Mouse (Mus musculus): ENCODE measurements around the gene Asf1b. TPM values are rescaled to one million over a fixed set of nuclear protein-coding genes. Genes with fewer than 3 reads are reported as not detected.
"Not testable (repeated sequence)": the region's sequence is repeated elsewhere in the genome, so short reads cannot be mapped to it uniquely, and the experiment has no call there.

Gene Asf1b
- polyA plus RNA-seq, 1 experiment from 2014 or later: 24.1 TPM

GRCm38 (mm10) chr8:84003612-84004246, 48.4 kb downstream of the Asf1b start:
- in situ Hi-C loops (cut with MboI; ENCODE audit: low pct_unique_long_range_greater_than_20kb): loop anchor here (10.0 to 25.0 kb wide), 2 partner anchors 171 to 659 kb away; partner anchors contain the start of gene Ier2
- no peaks in the 10 kb centered on the region for H3K27me3 ChIP-seq
- ChIA-PET CTCF (no interaction called here), POLR2A (interaction anchor here (1.2 kb wide), 1 partner anchor 18 kb away, joined by 3 read pairs; the partner anchor contains the start of gene Palm3)
- no peak for TF ChIP-seq CTCF (IDR thresholded peaks at IDR 0.05)
- ATAC-seq (no peak), DNase-seq (ENCODE audit: low read depth, low spot score) (no peak)

- ChIA-PET CTCF (no interaction called here), POLR2A (interaction anchor here (0.7 to 1.2 kb wide), 2 partner anchors 17 to 121 kb away, joined by 3 read pairs; partner anchors contain the start of genes Palm3 and Podnl1)
- no peak for TF ChIP-seq CTCF (IDR thresholded peaks at IDR 0.05)
- in situ Hi-C loops (cut with MboI; ENCODE audit: low pct_unique_long_range_greater_than_20kb): loop anchor here (10.0 to 25.0 kb wide), 2 partner anchors 170 to 658 kb away; partner anchors contain the start of gene Ier2
- no peaks in the 10 kb centered on the region for H3K27me3 ChIP-seq
- DNase-seq (ENCODE audit: low read depth, low spot score): peak; percentile 85
- peak; percentile 70 for ATAC-seq
Measured at GRCm38 (mm10) chr8:84004533-84005201, 49.4 kb downstream of the Asf1b start.

- in situ Hi-C loops (cut with MboI; ENCODE audit: low pct_unique_long_range_greater_than_20kb): loop anchor here (10.0 to 25.0 kb wide), 2 partner anchors 169 to 657 kb away; partner anchors contain the start of gene Ier2
- ATAC-seq; DNase-seq (ENCODE audit: low read depth, low spot score); H3K27me3 ChIP-seq; CTCF ChIA-PET: not testable (repeated sequence)
- POLR2A ChIA-PET: interaction anchor here (0.7 kb wide), 1 partner anchor 120 kb away, joined by 3 read pairs; the partner anchor contains the start of gene Podnl1
Measured at GRCm38 (mm10) chr8:84005502-84005901, 50.2 kb downstream of the Asf1b start.

DNA sequence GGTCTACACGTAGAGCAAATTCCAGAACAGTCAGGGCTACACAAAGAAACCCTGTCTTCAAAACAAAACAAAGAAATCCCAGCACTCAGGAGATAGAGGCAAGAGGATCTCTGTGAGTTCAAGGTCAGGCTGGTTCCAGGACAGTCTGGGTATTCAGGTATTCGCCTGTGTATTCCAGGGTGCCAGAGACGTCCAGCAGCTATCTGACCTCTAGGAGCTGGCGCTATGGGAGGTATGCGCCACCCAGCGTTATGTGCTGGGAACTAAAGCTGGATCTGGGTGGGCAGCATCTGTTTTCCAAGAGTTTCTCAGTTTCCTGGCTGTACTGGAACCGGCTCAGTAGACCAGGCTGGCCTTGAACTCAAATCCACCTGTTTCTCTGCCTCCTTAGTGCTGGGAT, 53.1 kb downstream of the Asf1b start:
- ATAC-seq (no peak), DNase-seq (ENCODE audit: low read depth, low spot score) (no peak)
- CTCF ChIA-PET: interaction anchor here (0.7 to 2.1 kb wide), 4 partner anchors 9 to 29 kb away, joined by 3 to 6 read pairs (median 3); no protein-coding TSS in a partner anchor
- POLR2A ChIA-PET: interaction anchor here (0.5 to 0.7 kb wide), 2 partner anchors 15 to 22 kb away, joined by 3 read pairs; no protein-coding TSS in a partner anchor
- H3K27me3 ChIP-seq: no peaks in the 10 kb centered on the region
- in situ Hi-C loops (cut with MboI; ENCODE audit: low pct_unique_long_range_greater_than_20kb): loop anchor here (10.0 to 25.0 kb wide), 2 partner anchors 166 to 654 kb away; partner anchors contain the start of gene Ier2
- TF ChIP-seq CTCF (IDR thresholded peaks at IDR 0.05): no peak

DNA sequence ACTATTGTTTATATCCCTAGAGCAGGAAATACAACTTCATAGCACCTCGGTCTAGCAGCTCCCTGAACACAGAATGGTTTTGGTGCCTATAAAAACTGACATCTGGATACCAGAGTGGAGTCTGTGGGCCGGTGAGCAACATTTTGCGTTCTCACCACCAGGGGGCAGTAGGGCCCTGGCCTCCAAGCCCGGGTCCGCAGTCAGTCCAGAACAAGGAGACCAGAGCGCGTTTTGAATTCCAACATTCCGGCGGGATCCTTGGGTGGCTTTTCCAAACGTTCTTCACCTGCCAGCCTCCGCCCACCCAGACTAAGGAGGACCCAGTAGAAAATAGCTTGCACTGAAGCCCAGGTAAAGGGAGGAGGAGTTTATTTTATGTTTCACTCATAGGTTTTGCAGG, 54.6 kb downstream of the Asf1b start:
- TF ChIP-seq CTCF (IDR thresholded peaks at IDR 0.05): no peak
- DNase-seq (ENCODE audit: low read depth, low spot score): no peak
- ATAC-seq: peak; percentile 38
- ChIA-PET CTCF (interaction anchor here (1.0 to 2.1 kb wide), 11 partner anchors 10 to 197 kb away, joined by 3 to 6 read pairs (median 4); no protein-coding TSS in a partner anchor), POLR2A (interaction anchor here (0.5 to 2.8 kb wide), 2 partner anchors 12 to 167 kb away, joined by 6 to 8 read pairs; partner anchors contain the start of gene Palm3)
- no peaks in the 10 kb centered on the region for H3K27me3 ChIP-seq
- in situ Hi-C loops (cut with MboI; ENCODE audit: low pct_unique_long_range_greater_than_20kb): loop anchor here (5.0 to 25.0 kb wide), 3 partner anchors 52 to 652 kb away; partner anchors contain the start of gene Ier2

- no peak for TF ChIP-seq CTCF (IDR thresholded peaks at IDR 0.05)
- in situ Hi-C loops (cut with MboI; ENCODE audit: low pct_unique_long_range_greater_than_20kb): loop anchor here (5.0 to 25.0 kb wide), 2 partner anchors 51 to 651 kb away; partner anchors contain the start of gene Ier2
- ChIA-PET POLR2A (interaction anchor here (1.3 to 2.8 kb wide), 2 partner anchors 11 to 17 kb away, joined by 3 to 8 read pairs; partner anchors contain the start of gene Palm3), CTCF (interaction anchor here (1.0 to 2.1 kb wide), 11 partner anchors 9 to 196 kb away, joined by 3 to 6 read pairs (median 4); no protein-coding TSS in a partner anchor)
- no peaks in the 10 kb centered on the region for H3K27me3 ChIP-seq
- DNase-seq (ENCODE audit: low read depth, low spot score) (no peak), ATAC-seq (peak; percentile 66)
Measured at GRCm38 (mm10) chr8:84010625-84011611, 55.6 kb downstream of the Asf1b start.

GRCm38 (mm10) chr8:84011705-84012498, 56.6 kb downstream of the Asf1b start, which contains the start of gene 2210011C24Rik:
Gene 2210011C24Rik (minus strand): TSS chr8:84012171.
- TF ChIP-seq CTCF (IDR thresholded peaks at IDR 0.05): no peak
- in situ Hi-C loops (cut with MboI; ENCODE audit: low pct_unique_long_range_greater_than_20kb): loop anchor here (5.0 to 25.0 kb wide), 2 partner anchors 50 to 650 kb away; partner anchors contain the start of gene Ier2
- DNase-seq (ENCODE audit: low read depth, low spot score) (no peak), ATAC-seq (no peak)
- POLR2A ChIA-PET: interaction anchor here (0.7 to 2.8 kb wide), 4 partner anchors 10 to 38 kb away, joined by 3 to 8 read pairs (median 4); partner anchors contain the start of gene Palm3
- no peaks in the 10 kb centered on the region for H3K27me3 ChIP-seq
- CTCF ChIA-PET: interaction anchor here (1.5 to 2.1 kb wide), 2 partner anchors 12 to 25 kb away, joined by 4 to 6 read pairs; no protein-coding TSS in a partner anchor

DNA sequence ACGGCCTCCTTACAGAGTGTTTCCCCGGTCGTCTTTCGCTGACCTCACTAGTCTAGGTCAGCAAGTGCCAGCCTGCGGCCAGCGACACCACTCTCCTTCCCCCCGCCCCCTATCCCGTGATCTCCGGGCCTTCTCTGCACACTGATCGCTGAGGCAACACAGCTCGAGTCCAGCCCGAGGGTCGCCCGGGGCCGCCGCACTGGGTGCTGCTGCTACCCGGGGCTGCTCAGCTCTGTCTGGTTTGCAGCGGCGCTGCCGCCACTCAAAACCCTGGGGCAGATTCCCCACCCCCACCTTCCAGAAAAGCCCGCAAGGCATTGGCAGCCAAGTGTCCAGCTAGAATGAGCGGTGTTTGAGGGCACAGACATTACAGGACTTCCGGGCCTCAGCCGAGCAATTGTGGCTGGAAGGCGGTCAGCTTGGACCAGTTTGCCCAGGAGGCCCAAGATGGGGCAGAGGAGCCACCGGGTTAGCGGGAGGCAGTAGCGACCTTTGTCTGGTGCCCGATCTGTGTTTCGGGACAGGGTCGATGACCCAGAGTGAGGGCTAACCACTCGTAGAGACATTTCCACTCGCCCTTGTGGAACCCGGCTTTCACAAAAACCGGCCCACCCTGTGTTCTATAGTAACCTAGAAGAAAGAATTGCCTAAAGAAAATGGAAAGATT, 57.3 kb downstream of the Asf1b start:
- in situ Hi-C loops (cut with MboI; ENCODE audit: low pct_unique_long_range_greater_than_20kb): loop anchor here (5.0 to 25.0 kb wide), 2 partner anchors 50 to 650 kb away; partner anchors contain the start of gene Ier2
- ATAC-seq (no peak), DNase-seq (ENCODE audit: low read depth, low spot score) (no peak)
- TF ChIP-seq CTCF (IDR thresholded peaks at IDR 0.05): no peak
- POLR2A ChIA-PET: interaction anchor here (0.6 to 2.8 kb wide), 2 partner anchors 9 to 151 kb away, joined by 3 to 8 read pairs; partner anchors contain the start of gene Palm3
- H3K27me3 ChIP-seq: no peaks in the 10 kb centered on the region
- CTCF ChIA-PET: no interaction called here

All from Patski (cell line).